8 mouse cellular contexts compared by ENCODE assay signal in the genomic region with DNA sequence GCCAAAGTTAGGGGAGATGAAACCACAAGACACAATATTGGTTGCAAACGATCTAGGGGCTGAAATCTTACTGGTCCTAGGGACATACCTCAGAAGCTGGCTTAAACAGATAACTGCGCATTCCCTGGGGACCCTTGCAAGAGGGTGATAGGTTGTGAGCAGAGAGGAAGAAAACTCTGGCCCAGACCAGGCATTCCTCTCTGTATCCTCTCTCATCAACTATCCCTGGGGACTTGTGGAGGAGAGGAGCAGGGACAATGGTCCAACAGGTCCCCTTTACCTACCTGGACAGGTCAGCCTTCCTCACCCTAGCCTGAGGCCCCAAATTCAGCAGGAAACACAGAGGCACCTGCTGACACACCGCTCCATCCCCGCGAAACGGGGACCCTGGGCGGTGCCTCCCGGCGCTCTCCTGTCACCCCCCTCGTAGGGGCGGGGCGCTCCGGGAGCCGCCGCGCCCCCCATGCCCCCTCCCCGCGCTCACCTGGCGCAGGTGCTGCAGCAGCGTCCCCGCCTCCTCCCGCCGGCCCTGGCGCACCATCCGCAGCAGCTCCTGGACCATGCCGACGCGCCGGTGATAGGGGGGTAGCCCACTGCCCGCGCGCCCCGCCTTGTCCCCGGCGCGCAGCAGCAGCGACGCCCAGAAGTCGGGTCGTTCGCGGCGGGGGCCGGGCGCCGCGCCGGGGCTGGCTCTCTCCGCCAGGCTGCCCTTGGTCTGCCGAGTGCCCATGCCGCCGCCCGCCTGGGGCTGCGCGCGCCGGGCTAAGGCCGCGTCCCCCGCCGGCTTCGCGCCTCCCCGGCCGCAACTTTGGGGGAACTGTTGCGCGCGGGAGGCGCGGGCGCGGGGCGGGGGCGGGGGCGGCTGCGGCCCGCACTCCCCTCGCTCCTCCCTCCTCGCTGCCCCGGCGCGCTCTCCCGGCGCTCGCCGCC. TPM values are rescaled to one million over a fixed set of nuclear protein-coding genes. Genes with fewer than 3 reads are reported as not detected.
A peak's percentile ranks its signal among the peaks of the same experiment; 100 is the strongest.
DNase-seq lines count a peak whose midpoint lies in the region; ATAC-seq and TF ChIP-seq lines count a peak whose summit lies in the region.

A gene (minus strand): TSS at position 863 of the 930 bp plus-strand sequence.

- no peak for TF ChIP-seq POLR2A in CH12.LX (IDR thresholded peaks at IDR 0.05; ENCODE audit: low read depth, low read length)

- 1% methylated on average over 39 of the region's 86 CpGs for WGBS in heart, embryonic 11.5 days (ENCODE audit: insufficient replicate concordance)
- 1% methylated on average over 54 of the region's 86 CpGs for WGBS in kidney, embryonic 16.5 days
- 1% methylated on average over 38 of the region's 86 CpGs for WGBS in lung, postnatal 0 days

- in situ Hi-C loops in CH12.LX (cut with MboI; ENCODE audit: low pct_ligation_motif_present, low pct_unique_long_range_greater_than_20kb, low sequenced_read_pairs), result loop anchor here (5.0 kb wide), 1 partner anchor 36 kb away; no protein-coding TSS in a partner anchor

- no peaks in the 10 kb centered on the region for H3K27me3 ChIP-seq in CH12.LX (replicated peaks)
- H3K27me3 ChIP-seq in heart, embryonic 11.5 days (ENCODE audit: control insufficient read depth, insufficient read depth, low read length), result no peaks in the 10 kb centered on the region
- H3K27me3 ChIP-seq in kidney, embryonic 16.5 days (ENCODE audit: insufficient read depth, low read length), result no peaks in the 10 kb centered on the region
- no peaks in the 10 kb centered on the region for H3K27me3 ChIP-seq in lung, postnatal 0 days (replicated peaks; ENCODE audit: insufficient read depth, low read length)

- ATAC-seq in heart, embryonic 11.5 days (replicated peaks; ENCODE audit: insufficient number of reproducible peaks, low FRiP score, low TSS enrichment), result peak; percentile 40
- peak; percentile 66 for ATAC-seq in kidney, embryonic 16.5 days (ENCODE audit: low FRiP score, low TSS enrichment)
- ATAC-seq in lung, postnatal 0 days, result peak; percentile 55
- ATAC-seq in monocyte, adult 5-6 weeks (replicated peaks; ENCODE audit: insufficient number of reproducible peaks, low FRiP score, low TSS enrichment, poor library complexity, severe bottlenecking), result no peak

- no peak for TF ChIP-seq CTCF in CH12.LX (conservative IDR thresholded peaks at IDR 0.05 in 1 of 2, IDR thresholded peaks at IDR 0.05 in 1 of 2; ENCODE audit: low read depth in 2 of 2, low read length in 2 of 2)
- no peak for TF ChIP-seq CTCF in lung, postnatal 0 days (IDR thresholded peaks at IDR 0.05)

- peaks cover 41 to 78% of the 10 kb centered on the region in 2 experiments for H3K4me1 ChIP-seq in CH12.LX (ENCODE audit: control insufficient read depth in 1 of 2, insufficient read depth in 2 of 2)
- H3K4me1 ChIP-seq in heart, embryonic 11.5 days (ENCODE audit: control insufficient read depth, insufficient read depth, low read length), result peaks cover 51% of the 10 kb centered on the region
- H3K4me1 ChIP-seq in kidney, embryonic 16.5 days (ENCODE audit: insufficient read depth, low read length), result peaks cover 49% of the 10 kb centered on the region
- H3K4me1 ChIP-seq in lung, postnatal 0 days (ENCODE audit: insufficient read depth, low read depth, low read length), result peaks cover 36% of the 10 kb centered on the region

- H3K79me2 ChIP-seq in CH12.LX (replicated peaks; ENCODE audit: control insufficient read depth, extremely low read depth, insufficient read depth, poor library complexity, severe bottlenecking), result peaks cover 15% of the 10 kb centered on the region

- H3K9me3 ChIP-seq in CH12.LX (replicated peaks; ENCODE audit: low read length), result no peaks in the 10 kb centered on the region
- H3K9me3 ChIP-seq in heart, embryonic 11.5 days (replicated peaks; ENCODE audit: control insufficient read depth, low read length), result no peaks in the 10 kb centered on the region
- H3K9me3 ChIP-seq in kidney, embryonic 16.5 days (ENCODE audit: low read length), result no peaks in the 10 kb centered on the region
- no peaks in the 10 kb centered on the region for H3K9me3 ChIP-seq in lung, postnatal 0 days (ENCODE audit: low read length)

- H3K36me3 ChIP-seq in CH12.LX (replicated peaks in 1 of 2; ENCODE audit: control insufficient read depth in 1 of 2, insufficient read depth in 1 of 2, low read length in 1 of 2), result peaks cover 12 to 26% of the 10 kb centered on the region in 2 experiments
- H3K36me3 ChIP-seq in heart, embryonic 11.5 days (ENCODE audit: control insufficient read depth, insufficient read depth, low read length), result no peaks in the 10 kb centered on the region
- H3K36me3 ChIP-seq in kidney, embryonic 16.5 days (ENCODE audit: insufficient read depth, low read length), result peaks cover 9% of the 10 kb centered on the region; the same call in 1 of the 2 replicates
- no peaks in the 10 kb centered on the region for H3K36me3 ChIP-seq in lung, postnatal 0 days (ENCODE audit: insufficient read depth, low read length)

- TF ChIP-seq EP300 in CH12.LX (IDR thresholded peaks at IDR 0.05; ENCODE audit: low read length), result no peak
- no peak for TF ChIP-seq EP300 in lung, postnatal 0 days (IDR thresholded peaks at IDR 0.05)

- H3K27ac ChIP-seq in CH12.LX (ENCODE audit: insufficient read depth, low read depth), result peak within 1 kb of the TSS; percentile 70
- H3K27ac ChIP-seq in heart, embryonic 11.5 days (ENCODE audit: low read depth, low read length), result peak within 1 kb of the TSS; percentile 93
- H3K27ac ChIP-seq in kidney, embryonic 16.5 days (ENCODE audit: low read length), result peak within 1 kb of the TSS; percentile 93
- peak within 1 kb of the TSS; percentile 87 for H3K27ac ChIP-seq in lung, postnatal 0 days (ENCODE audit: low read length)

- dilution Hi-C loops in CH12.LX (cut with MboI; ENCODE audit: extremely low pct_ligation_motif_present, extremely low pct_unique_long_range_greater_than_20kb, low sequenced_read_pairs), result no loop called here

- H3K4me3 ChIP-seq in CH12.LX (replicated peaks in 1 of 3; ENCODE audit: low read depth in 2 of 3, low read length in 2 of 3, poor library complexity in 1 of 3), result peak within 1 kb of the TSS; percentile 71 to 93 (median 74)
- peak within 1 kb of the TSS; percentile 83 for H3K4me3 ChIP-seq in heart, embryonic 11.5 days (ENCODE audit: low read depth, low read length)
- H3K4me3 ChIP-seq in kidney, embryonic 16.5 days (ENCODE audit: low read length), result peak within 1 kb of the TSS; percentile 62
- H3K4me3 ChIP-seq in lung, postnatal 0 days (ENCODE audit: low read depth, low read length), result peak within 1 kb of the TSS; percentile 63

- no peak for TF ChIP-seq RAD21 in CH12.LX (IDR thresholded peaks at IDR 0.05; ENCODE audit: low read depth, low read length)

- peak within 1 kb of the TSS; percentile 84 for H3K4me2 ChIP-seq in CH12.LX (ENCODE audit: insufficient read depth, low read depth, poor library complexity, severe bottlenecking)
- peak within 1 kb of the TSS; percentile 97 for H3K4me2 ChIP-seq in heart, embryonic 11.5 days
- peak within 1 kb of the TSS; percentile 74 for H3K4me2 ChIP-seq in kidney, embryonic 16.5 days (replicated peaks; ENCODE audit: low read depth, low read length)
- H3K4me2 ChIP-seq in lung, postnatal 0 days (replicated peaks; ENCODE audit: low read depth, low read length), result peak within 1 kb of the TSS; percentile 77

- peak; percentile 61 for DNase-seq in 3T3-L1 (ENCODE audit: low read depth, low spot score)
- DNase-seq in CH12.LX (ENCODE audit: extremely low read depth), result peak; percentile 51
- DNase-seq in cerebellum, adult 9-10 months, result peak; percentile 22
- DNase-seq in lung, postnatal 0 days (ENCODE audit: low spot score), result peak; percentile 59
- peak; percentile 30 to 75 for DNase-seq in spleen, postnatal 4 days (ENCODE audit: low spot score in 2 of 2)

- peak within 1 kb of the TSS; percentile 61 for H3K9ac ChIP-seq in CH12.LX (ENCODE audit: insufficient read depth, low read depth)
- H3K9ac ChIP-seq in heart, embryonic 11.5 days (ENCODE audit: low read depth, low read length), result peak within 1 kb of the TSS; percentile 86
- peak within 1 kb of the TSS; percentile 87 for H3K9ac ChIP-seq in kidney, embryonic 16.5 days (replicated peaks; ENCODE audit: low read length)
- peak within 1 kb of the TSS; percentile 16 for H3K9ac ChIP-seq in lung, postnatal 0 days (replicated peaks; ENCODE audit: low read depth)

TF ChIP-seq in CH12.LX, 34 proteins besides CTCF, POLR2A, EP300 and RAD21 (continues in another document):
- peak; percentile 78 for TF ChIP-seq SIN3A (IDR thresholded peaks at IDR 0.05; ENCODE audit: low read length)
- TF ChIP-seq JUND (conservative IDR thresholded peaks at IDR 0.05; ENCODE audit: low read depth, low read length), result no peak
- TF ChIP-seq PAX5 (IDR thresholded peaks at IDR 0.05; ENCODE audit: low read length), result no peak
- 0 out of 2 replicates have a peak, but pooled peaks have one; percentile 30 for TF ChIP-seq IRF4 (IDR thresholded peaks at IDR 0.05; ENCODE audit: low read depth, low read length)
- TF ChIP-seq TCF12 (IDR thresholded peaks at IDR 0.05; ENCODE audit: low read depth, low read length), result 0 out of 2 replicates have a peak, but pooled peaks have one; percentile 17
- TF ChIP-seq POLR2AphosphoS2 (IDR thresholded peaks at IDR 0.05; ENCODE audit: low read depth, low read length), result no peak
- no peak for TF ChIP-seq ZC3H11A (IDR thresholded peaks at IDR 0.05; ENCODE audit: low read depth, low read length)
- TF ChIP-seq HCFC1 (IDR thresholded peaks at IDR 0.05; ENCODE audit: low read depth, low read length), result no peak
- 0 out of 2 replicates have a peak, but pooled peaks have one; percentile 5 for TF ChIP-seq BHLHE40 (IDR thresholded peaks at IDR 0.05; ENCODE audit: low read depth, low read length)
- no peak for TF ChIP-seq USF2 (conservative IDR thresholded peaks at IDR 0.05; ENCODE audit: low read depth, low read length)
- TF ChIP-seq UBTF (IDR thresholded peaks at IDR 0.05; ENCODE audit: low read depth, low read length), result no peak
- 0 out of 2 replicates have a peak, but pooled peaks have one; percentile 15 for TF ChIP-seq MAX (IDR thresholded peaks at IDR 0.05; ENCODE audit: low read length)
- TF ChIP-seq ETS1 (conservative IDR thresholded peaks at IDR 0.05; ENCODE audit: low read depth, low read length), result no peak
- no peak for TF ChIP-seq CHD1 (IDR thresholded peaks at IDR 0.05; ENCODE audit: low read depth, low read length)
- peak; percentile 36; the same call in 1 of the 2 replicates for TF ChIP-seq MXI1 (IDR thresholded peaks at IDR 0.05; ENCODE audit: low read depth, low read length)
- peak; percentile 31; the same call in 1 of the 2 replicates for TF ChIP-seq MAZ (IDR thresholded peaks at IDR 0.05; ENCODE audit: low read depth, low read length)
- no peak for TF ChIP-seq MYC (IDR thresholded peaks at IDR 0.05; ENCODE audit: low read depth, low read length)

RNA-seq across cellular contexts. Expression of the gene that starts here (rescaled TPM):
- 2.9 and 12.6 TPM in 2 replicates for total RNA-seq in CH12.LX (2012; rRNA removed)
- 1.3 and 1.6 TPM in 2 replicates for total RNA-seq in CH12.LX (2014; rRNA removed)
- polyA plus RNA-seq in CH12.LX (2012; ENCODE audit: insufficient read length, low read depth), result 1.8 and 2.7 TPM in 2 replicates
- polyA plus RNA-seq in heart, embryonic 11.5 days (2014; fragmentation: Nextera tagmentation; extraction: Ambion mirVana), result 14.3 and 16.2 TPM in 2 replicates
- polyA plus RNA-seq in kidney, embryonic 16.5 days (2015; fragmentation: Nextera tagmentation; extraction: Ambion mirVana), result 13.8 and 15.6 TPM in 2 replicates
- 15.0 and 18.2 TPM in 2 replicates for polyA plus RNA-seq in lung, postnatal 0 days (2015; fragmentation: Nextera tagmentation; extraction: Ambion mirVana)
- total RNA-seq in monocyte, adult 5-6 weeks (2017), result 1.3 to 6.4 TPM (median 4.1 TPM) in 3 replicates

Comparison
In these comparisons a context has a peak if more than half of its experiments do, and no peak if none do; other contexts are left out.
1. H3K9ac ChIP-seq: peak in every context shown above with its lines; median percentile 87 in kidney, embryonic 16.5 days; 86 in heart, embryonic 11.5 days; 61 in CH12.LX; 16 in lung, postnatal 0 days.